Mouse (Mus musculus) Muller cell, postnatal 12 days (primary cell): ENCODE measurements around the gene Nfkb1.
A peak's percentile ranks its signal among the peaks of the same experiment; 100 is the strongest.

ENCODE experiments used
- DNase-seq: peaks from one replicate; pipeline ENCODE4 v3.0.0-alpha.2; 2015; ENCODE audit errors: inconsistent ontology term

Gene Nfkb1

GRCm38 (mm10) chr3:135702658-135703057 lies 11.3 kb upstream of the Nfkb1 start:
- DNase-seq, result no peak

- no peak for DNase-seq
Observed at GRCm38 (mm10) chr3:135699523-135700264, 8.3 kb upstream of the Nfkb1 start.

- DNase-seq, result no peak
Observed at GRCm38 (mm10) chr3:135698466-135698975, 7.2 kb upstream of the Nfkb1 start.

DNA sequence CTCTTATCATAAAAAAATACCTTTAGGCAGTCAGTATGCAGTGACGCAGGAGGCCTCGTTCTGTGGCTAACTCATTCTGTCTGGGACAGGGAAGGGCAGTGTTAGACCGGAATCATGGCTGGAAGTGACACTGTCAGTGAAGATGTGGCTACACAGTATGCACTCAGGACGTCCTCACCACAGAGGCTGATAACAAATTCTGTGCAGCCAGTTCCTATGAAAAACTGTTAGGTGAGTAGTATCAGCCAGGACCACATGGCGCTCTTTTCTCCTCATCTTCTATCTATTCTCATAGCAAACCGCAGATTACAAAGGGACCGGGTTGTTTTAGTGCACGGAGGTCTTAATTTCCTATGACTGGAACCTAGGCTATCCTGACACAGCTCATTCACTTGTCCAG lies 4.9 kb upstream of the Nfkb1 start:
- DNase-seq, result no peak

GRCm38 (mm10) chr3:135692999-135693398 lies 1.7 kb upstream of the Nfkb1 start:
- DNase-seq, result no peak

DNA sequence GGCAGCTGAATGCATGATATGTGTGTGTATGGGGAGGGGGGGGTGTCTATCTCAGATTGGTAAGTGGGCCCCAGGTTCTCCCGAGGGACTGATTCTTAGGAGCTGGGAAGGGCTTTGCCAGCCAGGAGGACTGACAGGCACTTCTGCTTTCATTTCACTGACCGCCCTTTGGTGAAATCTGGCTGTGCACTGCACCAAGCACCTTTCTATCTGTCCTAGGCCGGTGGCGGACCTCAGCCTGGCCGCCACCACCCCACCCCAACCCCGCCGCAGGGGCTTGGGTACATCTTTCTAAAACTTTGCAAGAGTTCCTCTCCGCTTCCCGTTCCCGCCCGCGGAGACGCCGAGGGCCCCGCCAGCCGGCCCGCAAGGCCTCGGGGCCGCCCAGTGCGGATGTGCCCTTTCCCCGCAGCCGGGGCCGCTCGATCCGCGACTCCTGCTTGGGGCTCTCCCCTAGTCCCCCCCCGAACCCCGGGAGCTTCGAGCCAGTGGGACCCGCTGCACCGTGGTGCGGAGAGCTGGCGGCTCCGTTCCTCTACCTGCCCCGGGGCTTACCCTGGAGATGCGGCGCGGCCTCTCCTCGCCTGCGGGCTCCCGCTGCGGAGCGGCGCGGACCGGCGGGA lies 668 bp downstream of the Nfkb1 start:
- peak; percentile 61 for DNase-seq

GRCm38 (mm10) chr3:135689773-135690567 lies 1.4 kb downstream of the Nfkb1 start:
- DNase-seq, result no peak

GRCm38 (mm10) chr3:135688970-135689772 lies 2.2 kb downstream of the Nfkb1 start:
- DNase-seq, result no peak

- DNase-seq, result no peak
Observed at GRCm38 (mm10) chr3:135687965-135688364, 3.4 kb downstream of the Nfkb1 start.

GRCm38 (mm10) chr3:135686419-135686818 lies 4.9 kb downstream of the Nfkb1 start:
- no peak for DNase-seq

DNA sequence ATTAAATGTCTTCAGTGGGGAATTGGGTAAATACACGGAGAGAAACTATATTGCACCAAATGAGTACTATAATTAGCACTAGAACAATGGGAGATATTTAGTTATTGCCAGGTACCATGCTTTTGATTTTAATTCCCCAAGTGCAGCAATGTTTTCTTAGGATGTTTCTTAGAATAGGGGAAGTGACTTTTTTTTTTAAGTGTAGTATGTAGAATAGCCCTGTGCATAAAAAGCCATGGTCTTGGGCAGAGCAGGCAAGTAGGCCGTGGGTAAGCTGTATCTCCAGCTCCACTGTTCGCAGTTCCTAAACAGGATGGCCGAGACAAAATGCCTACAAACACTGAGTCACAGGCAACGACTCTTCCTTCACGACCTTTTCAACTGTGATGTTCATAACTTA lies 8.1 kb downstream of the Nfkb1 start:
- DNase-seq, result no peak

GRCm38 (mm10) chr3:135682240-135682639 lies 9.1 kb downstream of the Nfkb1 start:
- DNase-seq, result no peak

DNA sequence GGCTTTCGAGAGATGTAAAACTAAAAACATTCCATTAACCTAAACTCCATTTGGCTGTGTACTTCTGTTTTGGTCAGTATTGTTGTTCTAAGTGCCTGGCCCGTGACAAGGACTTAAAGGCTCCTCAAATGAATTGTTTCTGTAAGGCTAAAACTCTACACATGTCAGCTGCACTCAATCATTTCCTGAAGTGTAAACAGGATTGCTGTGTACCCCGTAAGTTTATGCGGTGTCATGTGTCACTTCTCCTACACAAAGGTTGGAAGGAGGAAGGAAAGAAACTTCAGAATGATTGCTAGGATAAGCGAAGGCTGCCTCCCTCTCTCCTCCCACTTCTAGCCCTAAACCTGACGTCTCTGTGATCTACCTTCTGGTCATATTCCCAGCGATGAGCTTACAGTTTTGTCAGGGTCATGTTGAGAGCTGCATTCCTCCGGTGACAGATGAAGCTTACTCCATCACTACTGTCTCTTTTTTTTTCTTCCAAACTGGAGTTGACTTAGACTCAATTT lies 10.0 kb downstream of the Nfkb1 start:
- no peak for DNase-seq

DNA sequence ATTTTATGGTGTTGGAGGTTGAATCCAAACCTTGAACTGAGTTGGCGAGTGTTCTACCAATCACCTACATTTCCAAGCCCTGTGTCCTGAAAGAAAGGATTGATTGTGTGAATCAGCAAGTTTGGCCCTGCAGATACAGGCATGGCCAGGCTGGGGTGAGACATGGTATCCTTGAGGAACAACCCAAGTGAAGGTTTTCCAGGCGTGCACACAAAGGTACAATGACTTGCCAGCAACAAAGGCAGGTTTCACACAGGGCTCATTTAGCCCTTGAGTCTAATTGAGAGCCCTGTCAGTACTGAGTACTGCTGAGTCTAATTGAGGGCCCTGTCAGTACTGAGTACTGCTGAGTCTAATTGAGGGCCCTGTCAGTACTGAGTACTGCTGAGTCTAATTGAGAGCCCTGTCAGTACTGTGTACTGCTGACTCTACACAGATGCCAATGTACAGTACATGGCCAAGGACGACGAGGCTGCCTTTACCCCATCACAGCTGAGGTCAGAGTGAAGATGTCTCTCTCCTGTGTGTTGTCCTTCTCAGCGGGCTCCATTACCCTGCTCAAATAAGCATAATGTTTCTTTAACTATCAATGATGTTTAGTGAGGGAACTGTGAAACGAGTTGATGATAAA lies 11.0 kb downstream of the Nfkb1 start:
- no peak for DNase-seq

GRCm38 (mm10) chr3:135677064-135677463 lies 14.3 kb downstream of the Nfkb1 start:
- no peak for DNase-seq

DNA sequence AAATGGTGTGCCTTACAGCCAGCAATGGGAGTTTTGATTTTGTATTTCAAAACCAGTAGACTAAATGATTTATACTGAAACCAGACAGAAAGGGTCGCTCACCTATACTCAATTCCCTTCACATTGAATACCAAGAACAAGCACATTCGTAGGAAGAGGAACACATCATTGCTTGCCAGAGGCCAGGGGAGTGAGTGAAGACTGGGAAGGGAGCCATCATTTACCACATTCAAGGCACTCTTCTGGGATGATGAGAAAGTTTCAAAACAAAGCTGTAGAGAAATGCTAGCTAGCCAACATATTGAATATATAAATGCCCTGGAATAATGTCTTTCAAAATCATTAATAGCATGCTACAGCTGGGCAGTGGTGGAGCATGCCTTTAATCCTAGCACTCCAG lies 15.0 kb downstream of the Nfkb1 start:
- peak; percentile 64 for DNase-seq

- no peak for DNase-seq
Observed at GRCm38 (mm10) chr3:135675480-135675879, 15.9 kb downstream of the Nfkb1 start.

GRCm38 (mm10) chr3:135674716-135675392 lies 16.5 kb downstream of the Nfkb1 start:
- DNase-seq, result peak; percentile 87

GRCm38 (mm10) chr3:135673695-135674094 lies 17.7 kb downstream of the Nfkb1 start:
- no peak for DNase-seq

DNA sequence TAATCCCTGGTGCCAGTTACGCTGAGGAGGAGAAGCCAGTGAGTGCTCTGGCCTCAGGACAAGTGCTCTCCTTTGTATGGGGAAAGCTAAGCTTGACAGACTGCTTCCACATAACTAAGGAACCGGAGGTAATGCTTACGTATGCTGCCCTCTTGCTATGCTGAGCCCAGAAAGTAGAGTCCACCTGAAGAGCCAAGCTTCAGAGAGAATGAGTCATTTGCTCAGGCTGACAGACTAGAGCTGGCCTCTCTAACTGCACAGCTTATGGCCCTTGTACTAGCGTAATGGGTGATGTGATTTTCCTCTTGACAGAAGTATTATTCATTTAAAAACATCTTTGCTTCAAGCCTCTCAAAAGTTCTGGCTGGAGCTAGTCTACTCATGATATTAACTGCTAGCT lies 18.3 kb downstream of the Nfkb1 start:
- no peak for DNase-seq
